Mouse (Mus musculus): ENCODE results near the gene Efna1. TPM values are rescaled to one million over a fixed set of nuclear protein-coding genes. Genes with fewer than 3 reads are reported as not detected.
A peak's percentile ranks its signal among the peaks of the same experiment; 100 is the strongest.

The Efna1 gene
- polyA plus RNA-seq, 1 experiment from 2014 or later: 0.20 TPM

DNA sequence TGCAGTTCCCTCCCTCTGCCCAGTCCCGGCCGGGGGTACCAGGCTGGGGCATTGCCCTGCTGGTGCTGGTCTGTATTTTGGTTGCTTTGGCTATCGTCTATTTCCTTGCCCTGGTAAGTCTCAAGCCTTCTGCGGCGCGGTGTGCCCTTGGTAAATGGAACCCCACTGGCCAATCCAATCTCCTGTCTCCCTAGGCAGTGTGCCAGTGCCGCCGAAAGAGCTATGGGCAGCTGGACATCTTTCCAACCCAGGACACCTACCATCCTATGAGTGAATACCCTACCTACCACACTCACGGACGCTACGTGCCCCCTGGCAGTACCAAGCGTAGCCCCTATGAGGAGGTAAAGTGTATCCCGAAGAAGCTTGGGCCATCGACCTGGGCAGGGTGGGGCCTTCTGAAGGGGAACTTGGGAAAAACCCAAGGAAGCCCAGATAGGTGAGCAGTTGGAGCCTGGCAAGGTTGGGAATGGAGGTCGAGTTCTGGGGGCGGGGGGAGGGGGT lies 49.1 kb downstream of the Efna1 start:
- no peak overlapping the region for H3K27ac ChIP-seq
- no peak overlapping the region for H3K4me3 ChIP-seq (ENCODE audit: inconsistent target)
- H3K36me3 ChIP-seq (ENCODE audit: inconsistent target): no peaks in the 10 kb centered on the region
- no peaks in the 10 kb centered on the region for H3K79me2 ChIP-seq (ENCODE audit: inconsistent target)
- 84% methylated on average over 14 of the region's 16 CpGs for WGBS (ENCODE audit: missing documents)

GRCm38 (mm10) chr3:89231345-89231744 lies 49.6 kb downstream of the Efna1 start:
- H3K27ac ChIP-seq: no peak overlapping the region
- WGBS (ENCODE audit: missing documents): 17% methylated on average over 7 of the region's 7 CpGs
- no peaks in the 10 kb centered on the region for H3K36me3 ChIP-seq (ENCODE audit: inconsistent target)
- no peaks in the 10 kb centered on the region for H3K79me2 ChIP-seq (ENCODE audit: inconsistent target)
- H3K4me3 ChIP-seq (ENCODE audit: inconsistent target): no peak overlapping the region

DNA sequence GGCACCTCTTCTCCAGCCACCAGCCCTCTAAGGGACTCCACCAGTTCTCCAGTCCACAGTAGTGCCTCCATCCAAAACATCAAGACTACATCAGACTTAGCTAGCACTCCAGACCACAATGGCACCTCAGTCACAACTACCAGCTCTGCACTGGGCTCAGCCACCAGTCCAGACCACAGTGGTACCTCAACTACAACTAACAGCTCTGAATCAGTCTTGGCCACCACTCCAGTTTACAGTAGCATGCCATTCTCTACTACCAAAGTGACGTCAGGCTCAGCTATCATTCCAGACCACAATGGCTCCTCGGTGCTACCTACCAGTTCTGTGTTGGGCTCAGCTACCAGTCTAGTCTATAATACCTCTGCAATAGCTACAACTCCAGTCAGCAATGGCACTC lies 50.4 kb downstream of the Efna1 start:
- no peaks in the 10 kb centered on the region for H3K79me2 ChIP-seq (ENCODE audit: inconsistent target)
- H3K4me3 ChIP-seq (ENCODE audit: inconsistent target): no peak overlapping the region
- 100% methylated on average over 2 of the region's 2 CpGs for WGBS (ENCODE audit: missing documents)
- no peaks in the 10 kb centered on the region for H3K36me3 ChIP-seq (ENCODE audit: inconsistent target)
- H3K27ac ChIP-seq: no peak overlapping the region

DNA sequence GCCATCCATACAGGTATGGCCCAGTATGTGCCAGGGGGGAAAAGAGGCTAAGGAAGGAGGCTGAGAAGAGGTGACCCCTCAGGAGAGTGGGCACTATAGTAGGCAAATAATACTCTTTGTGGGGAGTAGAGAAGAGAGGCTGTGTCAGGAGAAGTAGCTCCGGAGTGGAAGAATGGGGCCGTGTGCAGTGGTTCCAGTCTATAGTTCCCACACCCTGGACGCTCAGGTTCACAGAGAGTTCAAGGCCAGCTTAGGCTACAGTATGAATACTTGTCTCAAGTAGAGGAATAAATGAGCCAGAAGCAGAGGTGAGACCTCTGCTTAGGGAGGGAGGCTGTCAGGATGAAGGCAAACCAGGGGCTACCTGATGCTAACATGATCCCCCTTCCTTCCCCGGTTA lies 51.7 kb downstream of the Efna1 start:
- 95% methylated on average over 4 of the region's 4 CpGs for WGBS (ENCODE audit: missing documents)

DNA sequence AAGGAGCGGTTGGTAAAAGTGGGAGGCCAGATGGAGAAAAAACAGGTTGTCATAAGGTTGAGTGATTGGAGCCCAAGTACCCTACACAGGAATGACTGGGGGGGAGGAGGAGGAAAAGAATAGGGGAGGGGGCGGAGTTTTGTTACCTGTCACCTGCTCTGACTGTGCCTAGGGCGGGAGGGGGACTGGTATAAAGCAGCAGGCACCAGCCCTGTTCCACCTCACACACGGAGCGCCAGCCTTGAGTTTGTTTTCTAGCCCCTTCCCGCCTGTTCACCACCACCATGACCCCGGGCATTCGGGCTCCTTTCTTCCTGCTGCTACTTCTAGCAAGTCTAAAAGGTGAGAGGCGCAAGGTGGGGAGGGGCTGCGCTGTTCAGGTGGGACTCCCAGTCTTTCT lies 52.1 kb downstream of the Efna1 start, which contains the start of gene Muc1:
Gene Muc1, plus strand, starts transcription at position 222 of the 400 bp plus-strand sequence.
- Histone ChIP-seq H3K27ac (no peak within 1 kb of the TSS), H3K36me3 (ENCODE audit: inconsistent target) (no peaks in the 10 kb centered on the region), H3K4me3 (ENCODE audit: inconsistent target) (peak within 1 kb of the TSS; percentile 37), H3K79me2 (ENCODE audit: inconsistent target) (no peaks in the 10 kb centered on the region)
- 63% methylated on average over 10 of the region's 10 CpGs for WGBS (ENCODE audit: missing documents)

More for the DNA sequence above, 51.7 kb downstream of the Efna1 start:
- no peaks in the 10 kb centered on the region for H3K36me3 ChIP-seq (ENCODE audit: inconsistent target)
- H3K4me3 ChIP-seq (ENCODE audit: inconsistent target): no peak overlapping the region
- no peaks in the 10 kb centered on the region for H3K79me2 ChIP-seq (ENCODE audit: inconsistent target)
- H3K27ac ChIP-seq: no peak overlapping the region

DNA sequence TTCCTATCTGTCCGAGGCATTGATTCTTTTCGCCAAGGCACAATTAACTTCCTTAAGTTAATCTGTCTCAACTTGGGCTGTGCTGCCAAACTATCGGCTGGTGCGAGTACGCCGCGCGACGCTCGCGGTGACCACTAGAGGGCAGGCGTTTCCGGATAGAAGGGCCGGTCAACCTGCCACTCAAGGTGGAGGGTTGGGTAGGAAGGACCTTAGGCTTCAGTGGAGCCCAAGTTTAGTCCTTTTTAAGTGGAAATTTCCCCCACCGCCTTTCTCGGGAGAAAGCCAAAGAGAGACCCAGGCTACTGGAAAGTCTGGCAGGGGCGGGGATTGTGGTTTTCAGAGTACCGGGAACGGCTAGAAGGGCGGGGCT lies 52.8 kb downstream of the Efna1 start:
- 2% methylated on average over 20 of the region's 20 CpGs for WGBS (ENCODE audit: missing documents)
- H3K79me2 ChIP-seq (ENCODE audit: inconsistent target): no peaks in the 10 kb centered on the region
- H3K4me3 ChIP-seq (ENCODE audit: inconsistent target): peak overlapping the region; percentile 37
- H3K36me3 ChIP-seq (ENCODE audit: inconsistent target): no peaks in the 10 kb centered on the region
- no peak overlapping the region for H3K27ac ChIP-seq

DNA sequence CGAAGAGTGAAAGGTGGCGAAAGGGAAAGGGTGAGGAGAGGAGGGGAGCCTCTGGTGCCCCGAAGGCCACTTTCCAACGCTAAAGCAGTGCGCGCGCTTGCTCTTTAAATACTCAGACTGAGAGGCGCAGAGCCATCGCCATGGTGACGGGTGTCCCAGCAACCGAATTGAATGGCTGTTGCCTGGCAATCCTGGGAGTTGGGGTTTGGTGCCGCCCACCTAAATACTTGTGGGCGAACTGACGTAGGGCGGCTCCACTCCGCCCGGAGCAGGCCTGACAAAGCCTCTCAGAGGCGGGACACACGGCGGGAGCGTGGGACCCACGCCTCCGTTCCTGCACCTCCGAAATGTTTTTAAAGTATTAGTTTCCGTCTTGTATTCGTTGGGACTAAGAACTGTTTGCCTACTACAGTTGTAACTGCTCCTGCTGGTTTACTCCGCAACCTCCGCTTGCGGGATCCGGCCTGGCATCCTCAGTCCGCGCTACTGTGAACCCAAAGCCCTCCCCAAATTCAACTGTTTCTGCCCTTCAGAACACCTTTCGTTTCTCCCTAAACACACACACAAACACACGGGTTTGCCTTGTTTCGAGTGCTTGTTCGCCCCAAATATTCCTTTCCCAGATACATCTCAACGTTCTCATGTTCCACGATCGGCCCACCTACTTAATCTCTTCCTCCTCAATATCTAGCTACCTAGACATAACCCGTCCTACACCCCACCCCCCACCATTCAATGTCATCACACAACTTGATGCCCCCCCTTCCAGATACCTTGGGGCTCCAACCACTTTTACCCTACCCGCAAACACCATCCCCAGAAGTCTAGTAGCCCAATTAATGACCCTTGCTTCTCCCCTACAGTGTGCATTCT lies 53.4 kb downstream of the Efna1 start:
- 15% methylated on average over 41 of the region's 41 CpGs for WGBS (ENCODE audit: missing documents)
- H3K79me2 ChIP-seq (ENCODE audit: inconsistent target): no peaks in the 10 kb centered on the region
- H3K27ac ChIP-seq: no peak overlapping the region
- no peaks in the 10 kb centered on the region for H3K36me3 ChIP-seq (ENCODE audit: inconsistent target)
- H3K4me3 ChIP-seq (ENCODE audit: inconsistent target): peak overlapping the region; percentile 37; the same call in 1 of the 2 replicates

- Histone ChIP-seq H3K36me3 (ENCODE audit: inconsistent target) (no peaks in the 10 kb centered on the region), H3K4me3 (ENCODE audit: inconsistent target) (no peak within 1 kb of the TSS; the same call in 1 of the 2 replicates), H3K79me2 (ENCODE audit: inconsistent target) (no peaks in the 10 kb centered on the region), H3K27ac (no peak within 1 kb of the TSS)
- 26% methylated on average over 20 of the region's 21 CpGs for WGBS (ENCODE audit: missing documents)
Observed at GRCm38 (mm10) chr3:89226900-89227299, 54.0 kb downstream of the Efna1 start, which contains the start of gene Mtx1. Gene Mtx1, minus strand, starts transcription at chr3:89227088.

DNA sequence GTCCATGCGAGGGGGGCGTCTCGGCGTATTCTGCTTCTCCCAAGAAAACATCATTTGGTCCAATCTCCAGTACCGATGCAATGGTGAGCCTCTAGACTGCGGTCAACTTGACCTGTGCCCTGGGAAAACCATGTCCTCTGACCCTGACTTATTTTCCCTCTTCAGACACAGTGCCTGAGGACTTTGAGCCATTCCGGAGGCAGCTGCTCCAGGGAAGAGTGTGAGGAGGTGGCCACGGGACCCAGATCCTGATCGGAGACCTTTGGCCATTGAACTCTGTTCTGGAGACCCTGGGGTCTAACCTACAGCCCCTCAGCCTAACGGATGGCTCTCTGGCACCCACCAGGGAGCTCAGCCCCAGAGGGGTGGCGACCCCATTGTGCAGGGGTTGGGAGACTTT lies 54.6 kb downstream of the Efna1 start:
- Histone ChIP-seq H3K79me2 (ENCODE audit: inconsistent target) (no peaks in the 10 kb centered on the region), H3K4me3 (ENCODE audit: inconsistent target) (no peak overlapping the region), H3K27ac (no peak overlapping the region), H3K36me3 (ENCODE audit: inconsistent target) (no peaks in the 10 kb centered on the region)
- WGBS (ENCODE audit: missing documents): 96% methylated on average over 11 of the region's 11 CpGs

GRCm38 (mm10) chr3:89225918-89226317 lies 55.0 kb downstream of the Efna1 start:
- H3K27ac ChIP-seq: no peak overlapping the region
- H3K36me3 ChIP-seq (ENCODE audit: inconsistent target): no peaks in the 10 kb centered on the region
- H3K4me3 ChIP-seq (ENCODE audit: inconsistent target): no peak overlapping the region
- no peaks in the 10 kb centered on the region for H3K79me2 ChIP-seq (ENCODE audit: inconsistent target)
- WGBS (ENCODE audit: missing documents): 64% methylated on average over 4 of the region's 4 CpGs

GRCm38 (mm10) chr3:89225321-89225815 lies 55.6 kb downstream of the Efna1 start:
- no peak overlapping the region for H3K27ac ChIP-seq
- H3K36me3 ChIP-seq (ENCODE audit: inconsistent target): no peaks in the 10 kb centered on the region
- WGBS (ENCODE audit: missing documents): 92% methylated on average over 12 of the region's 12 CpGs
- no peaks in the 10 kb centered on the region for H3K79me2 ChIP-seq (ENCODE audit: inconsistent target)
- no peak overlapping the region for H3K4me3 ChIP-seq (ENCODE audit: inconsistent target)

DNA sequence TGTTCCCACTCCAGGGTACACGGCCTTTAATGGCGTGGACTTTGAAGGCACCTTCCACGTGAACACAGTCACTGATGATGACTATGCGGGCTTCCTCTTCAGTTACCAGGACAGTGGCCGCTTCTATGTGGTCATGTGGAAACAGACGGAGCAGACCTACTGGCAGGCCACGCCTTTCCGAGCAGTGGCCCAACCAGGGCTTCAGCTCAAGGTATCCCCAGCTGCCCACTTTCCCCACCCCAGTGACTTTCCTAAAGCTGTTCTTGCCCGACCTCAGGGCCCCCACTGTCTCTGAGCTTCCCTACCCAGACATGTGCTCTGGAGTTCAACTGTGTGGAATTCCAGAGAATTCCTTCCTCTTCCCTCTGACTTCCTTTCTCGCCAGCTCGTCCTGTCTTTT lies 56.1 kb downstream of the Efna1 start:
- WGBS (ENCODE audit: missing documents): 76% methylated on average over 11 of the region's 11 CpGs
- Histone ChIP-seq H3K27ac (no peak overlapping the region), H3K36me3 (ENCODE audit: inconsistent target) (no peaks in the 10 kb centered on the region), H3K79me2 (ENCODE audit: inconsistent target) (no peaks in the 10 kb centered on the region), H3K4me3 (ENCODE audit: inconsistent target) (no peak overlapping the region)

Data from macrophage (primary cell).